Mouse (Mus musculus) E14TG2a.4 (cell line): ENCODE results near the gene Csnk1g1.

Experiments
- CTCF ChIP-seq: conservative IDR thresholded peaks from 2 replicates; pipeline ENCODE4 v1.5.1; 2014; ENCODE audit warnings: low read length
- NANOG ChIP-seq: IDR thresholded peaks from 2 replicates; pipeline ENCODE4 v1.6.1; 2014; ENCODE audit warnings: borderline replicate concordance, low read length, mixed read lengths
- POU5F1 ChIP-seq: IDR thresholded peaks from 2 replicates; pipeline ENCODE4 v1.6.1; 2014; ENCODE audit warnings: low read length, borderline replicate concordance

- TF ChIP-seq CTCF (no peak), NANOG (no peak), POU5F1 (no peak)
These were observed 158.1 kb downstream of the Csnk1g1 start for GRCm38 (mm10) chr9:66066791-66067190.
